Mouse (Mus musculus) limb, embryonic 11.5 days (tissue): ENCODE data around the gene Fam3b. TPM values are rescaled to one million over a fixed set of nuclear protein-coding genes. Genes with fewer than 3 reads are reported as not detected.

Experiments used
- ATAC-seq: fragments of 200-750 bp; cut with Nextera tagmentation; 2 replicates; pipeline ENCODE4 v1.8.0; 2017; ENCODE audit warnings: low read depth; ENCODE audit not compliant: insufficient number of reproducible peaks, low FRiP score, low TSS enrichment
- DNase-seq: peaks from one replicate; pipeline ENCODE4 v3.0.0-alpha.2; 2015; ENCODE audit warnings: low spot score
- H3K27ac ChIP-seq: fragments of 300-500 bp; sonication (generic); replicated peaks from 2 replicates; pipeline ENCODE4 v1.5.1; 2014; ENCODE audit warnings: low read depth, mild to moderate bottlenecking, low read length
- H3K27me3 ChIP-seq: fragments of 300-500 bp; sonication (generic); 2 replicates; pipeline ENCODE4 v1.6.1; 2014; ENCODE audit warnings: mild to moderate bottlenecking, low read length, mixed read lengths; ENCODE audit not compliant: control insufficient read depth, insufficient read depth
- H3K36me3 ChIP-seq: fragments of 300-500 bp; sonication (generic); 2 replicates; pipeline ENCODE4 v1.6.1; 2014; ENCODE audit warnings: mild to moderate bottlenecking, low read length, moderate library complexity, mixed read lengths; ENCODE audit not compliant: control insufficient read depth, insufficient read depth
- H3K4me1 ChIP-seq: fragments of 300-500 bp; sonication (generic); 2 replicates; pipeline ENCODE4 v1.6.1; 2014; ENCODE audit warnings: low read length, mixed read lengths; ENCODE audit not compliant: control insufficient read depth, insufficient read depth
- H3K4me2 ChIP-seq: fragments of 300-500 bp; sonication (generic); 2 replicates; pipeline ENCODE4 v1.6.1; 2014; ENCODE audit warnings: low read depth, mild to moderate bottlenecking, moderate library complexity; ENCODE audit not compliant: severe bottlenecking
- H3K4me3 ChIP-seq: fragments of 300-500 bp; sonication (generic); 2 replicates; pipeline ENCODE4 v1.5.1; 2014; ENCODE audit warnings: low read depth, low read length
- H3K9ac ChIP-seq: fragments of 300-500 bp; sonication (generic); 2 replicates; pipeline ENCODE4 v1.6.1; 2014; ENCODE audit warnings: mild to moderate bottlenecking, low read length
- H3K9me3 ChIP-seq: fragments of 300-500 bp; sonication (generic); 2 replicates; pipeline ENCODE4 v1.6.1; 2016; ENCODE audit warnings: low read length; ENCODE audit not compliant: control insufficient read depth
- WGBS: fragments of 180-500 bp; shearing (Covaris S2); extraction: QIAGEN DNeasy Blood & Tissue Kit; methylation state at CpG from one replicate; pipeline ENCODE4 v1.1.7; 2014; 5-methylcytosine and 5-hydroxymethylcytosine counted together
- polyA plus RNA-seq: library from polyadenylated mRNA; unstranded; fragments of >200 nt; fragmentation: Nextera tagmentation; extraction: Ambion mirVana; gene quantifications from 2 replicates; pipeline ENCODE4 v1.2.1, GENCODE M21; 2014

The Fam3b gene
- polyA plus RNA-seq, 1 experiment from 2014 or later, result not detected

DNA sequence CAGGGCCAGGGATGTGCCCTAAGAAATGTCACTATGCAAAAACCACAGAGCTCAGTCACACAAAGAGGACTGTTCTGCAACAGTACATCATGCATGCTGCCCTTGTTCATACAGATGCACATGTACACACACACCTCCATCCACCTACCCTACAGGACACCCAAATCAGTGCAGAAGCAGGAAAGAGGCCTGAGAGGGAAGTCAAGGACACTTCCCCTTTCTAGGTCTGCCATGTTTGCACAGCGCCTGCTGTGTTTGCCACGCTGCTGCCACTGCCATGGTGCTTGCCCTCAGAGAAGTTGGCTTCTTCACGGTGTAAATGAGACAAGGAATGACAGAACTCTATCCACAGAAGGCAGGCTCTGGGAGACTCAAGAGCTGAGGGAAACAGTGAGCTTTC, 10.8 kb downstream of the Fam3b start:
- Histone ChIP-seq H3K9me3 (no peaks in the 10 kb centered on the region), H3K27me3 (no peaks in the 10 kb centered on the region), H3K9ac (no peak overlapping the region), H3K4me3 (no peak overlapping the region), H3K36me3 (no peaks in the 10 kb centered on the region), H3K4me2 (no peak overlapping the region), H3K27ac (no peak overlapping the region), H3K4me1 (no peaks in the 10 kb centered on the region)
- no peak for DNase-seq
- 78% methylated on average over 3 of the region's 3 CpGs for WGBS
- no peak for ATAC-seq

GRCm38 (mm10) chr16:97500901-97501300, 13.7 kb downstream of the Fam3b start:
- no peaks in the 10 kb centered on the region for H3K4me1 ChIP-seq
- DNase-seq (no peak), ATAC-seq (no peak)
- no peak overlapping the region for H3K27ac ChIP-seq
- H3K4me3 ChIP-seq, result no peak overlapping the region
- H3K9me3 ChIP-seq, result no peaks in the 10 kb centered on the region
- no peaks in the 10 kb centered on the region for H3K27me3 ChIP-seq
- H3K9ac ChIP-seq, result no peak overlapping the region
- H3K4me2 ChIP-seq, result no peak overlapping the region
- WGBS, result 91% methylated on average over 7 of the region's 7 CpGs
- no peaks in the 10 kb centered on the region for H3K36me3 ChIP-seq

DNA sequence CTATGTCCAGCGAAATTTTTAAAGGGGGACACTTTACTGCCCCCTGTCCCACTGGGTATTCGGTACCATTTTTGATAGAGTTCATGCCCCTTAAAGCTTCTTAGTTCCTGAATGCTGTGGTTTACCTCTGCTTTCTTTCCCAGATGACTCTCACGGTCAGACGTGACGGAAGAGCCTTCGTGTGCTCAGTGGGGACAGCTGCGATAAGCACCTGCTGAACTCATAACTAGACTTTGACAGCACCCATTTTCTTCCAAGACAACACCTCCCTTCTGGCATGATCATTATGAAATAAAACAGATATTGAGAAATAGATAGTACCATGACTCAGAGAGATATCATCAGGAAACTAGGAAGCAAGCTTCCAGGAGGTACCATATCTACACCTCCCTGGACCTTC, 15.2 kb downstream of the Fam3b start:
- no peak for ATAC-seq
- Histone ChIP-seq H3K9me3 (no peaks in the 10 kb centered on the region), H3K4me1 (no peaks in the 10 kb centered on the region), H3K36me3 (no peaks in the 10 kb centered on the region), H3K27me3 (no peaks in the 10 kb centered on the region), H3K27ac (no peak overlapping the region), H3K9ac (no peak overlapping the region), H3K4me3 (no peak overlapping the region), H3K4me2 (no peak overlapping the region)
- 94% methylated on average over 7 of the region's 7 CpGs for WGBS
- DNase-seq, result no peak

DNA sequence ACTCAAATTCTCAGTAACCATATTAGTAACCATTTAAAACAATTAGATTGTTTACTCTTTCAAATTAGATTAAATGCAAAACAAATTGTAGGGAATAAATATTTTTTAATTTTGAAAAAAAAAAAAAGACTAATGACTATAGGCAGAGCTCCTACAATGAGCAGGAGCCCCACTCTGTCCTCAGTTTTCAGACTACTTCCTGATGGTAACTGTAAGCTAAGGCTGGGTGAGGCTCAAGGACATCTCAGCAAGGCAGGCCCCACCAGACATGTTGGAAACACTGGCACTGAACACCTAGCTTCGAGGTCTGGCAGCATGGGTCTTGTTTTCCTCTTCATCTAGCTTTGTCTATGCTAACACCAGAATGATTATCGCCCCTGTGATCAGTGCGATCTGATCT, 16.5 kb downstream of the Fam3b start:
- no peaks in the 10 kb centered on the region for H3K9me3 ChIP-seq
- ATAC-seq (no peak), DNase-seq (no peak)
- H3K36me3 ChIP-seq, result no peaks in the 10 kb centered on the region
- WGBS, result 90% methylated on average over 3 of the region's 3 CpGs
- no peak overlapping the region for H3K27ac ChIP-seq
- no peak overlapping the region for H3K9ac ChIP-seq
- H3K4me2 ChIP-seq, result no peak overlapping the region
- no peak overlapping the region for H3K4me3 ChIP-seq
- no peaks in the 10 kb centered on the region for H3K27me3 ChIP-seq
- H3K4me1 ChIP-seq, result no peaks in the 10 kb centered on the region

DNA sequence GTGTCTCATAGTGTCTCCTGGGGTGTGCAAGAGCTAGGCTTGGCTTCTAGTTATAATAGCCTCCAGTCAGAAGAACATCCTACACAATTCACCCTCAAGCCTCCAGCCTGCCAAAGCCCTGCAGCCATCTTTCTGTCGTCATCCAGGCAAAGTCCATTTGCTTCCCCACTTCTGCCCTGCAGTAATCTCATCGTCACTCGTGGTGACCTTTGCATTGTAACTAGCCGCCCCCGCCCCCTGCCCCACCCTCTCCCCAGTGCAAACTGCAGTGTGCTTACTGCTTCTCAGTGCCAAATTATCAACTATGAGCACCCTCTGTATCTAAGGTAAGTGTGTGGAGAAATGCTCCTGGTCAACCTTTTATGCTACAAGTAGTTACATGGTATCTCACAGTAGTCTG, 16.9 kb downstream of the Fam3b start:
- H3K4me2 ChIP-seq, result no peak overlapping the region
- no peak overlapping the region for H3K27ac ChIP-seq
- H3K4me3 ChIP-seq, result no peak overlapping the region
- DNase-seq, result no peak
- no peak overlapping the region for H3K9ac ChIP-seq
- no peaks in the 10 kb centered on the region for H3K36me3 ChIP-seq
- no peaks in the 10 kb centered on the region for H3K4me1 ChIP-seq
- 45% methylated on average over 5 of the region's 5 CpGs for WGBS
- ATAC-seq, result no peak
- H3K9me3 ChIP-seq, result no peaks in the 10 kb centered on the region
- no peaks in the 10 kb centered on the region for H3K27me3 ChIP-seq

DNA sequence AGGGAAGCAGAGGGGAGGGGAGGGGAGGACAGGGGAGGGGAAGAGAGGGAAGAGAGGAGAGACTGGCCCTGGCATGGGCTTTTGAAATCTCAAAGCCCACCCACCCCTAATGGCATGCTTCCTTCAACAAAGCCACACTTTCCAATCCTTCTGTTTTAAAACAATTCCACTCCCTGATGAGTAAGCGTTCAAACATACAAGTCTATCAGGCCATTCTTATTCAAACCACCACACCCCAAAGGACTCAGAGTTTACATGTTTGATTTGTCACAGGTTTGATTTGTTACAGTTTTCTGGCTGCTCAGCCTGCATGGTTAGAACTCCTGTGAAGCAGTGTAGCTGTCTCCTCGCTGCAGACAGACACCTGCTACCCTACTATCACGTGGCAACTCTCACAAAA, 18.6 kb downstream of the Fam3b start:
- DNase-seq (no peak), ATAC-seq (no peak)
- H3K9me3 ChIP-seq, result no peaks in the 10 kb centered on the region
- no peaks in the 10 kb centered on the region for H3K4me1 ChIP-seq
- no peak overlapping the region for H3K4me2 ChIP-seq
- WGBS, result 62% methylated on average over 3 of the region's 3 CpGs
- H3K9ac ChIP-seq, result no peak overlapping the region
- no peak overlapping the region for H3K4me3 ChIP-seq
- no peaks in the 10 kb centered on the region for H3K27me3 ChIP-seq
- H3K36me3 ChIP-seq, result no peaks in the 10 kb centered on the region
- H3K27ac ChIP-seq, result no peak overlapping the region

DNA sequence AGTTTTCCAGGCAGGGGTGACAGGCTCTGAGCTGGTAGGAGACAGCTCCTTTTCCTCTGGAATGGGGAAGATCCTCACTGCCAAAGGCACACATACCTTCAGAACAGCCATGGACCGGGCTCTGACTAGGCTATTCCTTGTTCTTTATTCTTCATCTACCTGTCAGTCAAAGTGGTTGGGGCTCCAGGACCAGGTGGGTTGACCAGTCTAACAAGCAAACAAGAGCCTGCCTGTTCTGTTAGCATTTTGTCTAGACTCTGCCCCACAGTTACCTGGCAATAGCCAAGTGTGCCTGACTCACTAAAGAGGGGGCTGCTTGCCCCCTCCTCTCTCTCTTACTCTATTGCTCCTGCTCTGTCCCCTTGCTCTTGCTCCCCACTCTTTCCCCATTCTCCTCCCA, 22.2 kb downstream of the Fam3b start:
- 88% methylated on average over 1 of the region's 1 CpGs for WGBS
- ATAC-seq (no peak), DNase-seq (no peak)
- no peaks in the 10 kb centered on the region for H3K4me1 ChIP-seq
- no peak overlapping the region for H3K4me3 ChIP-seq
- H3K9me3 ChIP-seq, result no peaks in the 10 kb centered on the region
- no peak overlapping the region for H3K27ac ChIP-seq
- no peak overlapping the region for H3K9ac ChIP-seq
- no peak overlapping the region for H3K4me2 ChIP-seq
- no peaks in the 10 kb centered on the region for H3K36me3 ChIP-seq
- no peaks in the 10 kb centered on the region for H3K27me3 ChIP-seq

- Histone ChIP-seq H3K27me3 (no peaks in the 10 kb centered on the region), H3K9me3 (no peaks in the 10 kb centered on the region), H3K4me3 (no peak overlapping the region), H3K4me1 (no peaks in the 10 kb centered on the region), H3K36me3 (no peaks in the 10 kb centered on the region), H3K9ac (no peak overlapping the region), H3K4me2 (no peak overlapping the region), H3K27ac (no peak overlapping the region)
- ATAC-seq, result no peak
- DNase-seq, result no peak
- 87% methylated on average over 2 of the region's 2 CpGs for WGBS
Measured at GRCm38 (mm10) chr16:97478655-97479054, 36.0 kb downstream of the Fam3b start.

- 92% methylated on average over 1 of the region's 1 CpGs for WGBS
- Histone ChIP-seq H3K36me3 (no peaks in the 10 kb centered on the region), H3K9me3 (no peaks in the 10 kb centered on the region), H3K27me3 (no peaks in the 10 kb centered on the region), H3K4me3 (no peak overlapping the region), H3K4me2 (no peak overlapping the region), H3K4me1 (no peaks in the 10 kb centered on the region), H3K27ac (no peak overlapping the region), H3K9ac (no peak overlapping the region)
- ATAC-seq (no peak), DNase-seq (no peak)
Measured at GRCm38 (mm10) chr16:97476524-97476923, 38.1 kb downstream of the Fam3b start.
